Mouse (Mus musculus) C2C12 (cell line): ENCODE results near the gene L1td1.

Experiments
- CEBPB ChIP-seq: IDR thresholded peaks from one replicate; pipeline ENCODE4 v1.6.1; 2011; ENCODE audit warnings: low read depth, mild to moderate bottlenecking, control low read depth, moderate library complexity
- CTCF ChIP-seq: IDR thresholded peaks from one replicate; pipeline ENCODE4 v1.5.1; 2011; ENCODE audit not compliant: control insufficient read depth, insufficient read depth, insufficient read length
- FOSL1 ChIP-seq: IDR thresholded peaks from one replicate; pipeline ENCODE4 v1.8.0; 2011; ENCODE audit warnings: mild to moderate bottlenecking, low read length; ENCODE audit not compliant: poor library complexity, insufficient read depth, severe bottlenecking
- MAX ChIP-seq: IDR thresholded peaks from one replicate; pipeline ENCODE4 v1.6.1; 2011; ENCODE audit warnings: mild to moderate bottlenecking, control low read depth
- MYOD1 ChIP-seq: IDR thresholded peaks from one replicate; pipeline ENCODE4 v1.6.1; 2011; ENCODE audit warnings: low read depth; ENCODE audit not compliant: control insufficient read depth, insufficient read length
- USF1 ChIP-seq: IDR thresholded peaks from one replicate; pipeline ENCODE4 v1.6.1; 2011; ENCODE audit warnings: low read depth, mild to moderate bottlenecking, control low read depth, moderate library complexity

- no peak for TF ChIP-seq MAX
- TF ChIP-seq CTCF, result no peak
- TF ChIP-seq CEBPB, result no peak
- TF ChIP-seq USF1, result no peak
- TF ChIP-seq FOSL1, result no peak
- no peak for TF ChIP-seq MYOD1
These were observed 32.5 kb downstream of the L1td1 start for GRCm38 (mm10) chr4:98758872-98759518.
